Mouse (Mus musculus) gastrocnemius, postnatal 10 days (tissue): ENCODE data around the gene Kcnip1. TPM values are rescaled to one million over a fixed set of nuclear protein-coding genes. Genes with fewer than 3 reads are reported as not detected.

Experiments used
- DNase-seq: peaks from one replicate; pipeline ENCODE4 v3.0.0; 2021; ENCODE audit warnings: mixed read lengths
- total RNA-seq, 2 experiments: library from RNA; stranded (reverse); gene quantifications; 2 replicates each; pipeline ENCODE4 v1.2.3; 2021

Kcnip1 gene
- total RNA-seq, 2 experiments from 2014 or later: 0.14 to 0.18 TPM

GRCm38 (mm10) chr11:33938561-33939274 lies 54.2 kb downstream of the Kcnip1 start:
- no peak for DNase-seq

GRCm38 (mm10) chr11:33937641-33938040 lies 55.3 kb downstream of the Kcnip1 start:
- no peak for DNase-seq

GRCm38 (mm10) chr11:33934286-33934685 lies 58.7 kb downstream of the Kcnip1 start:
- DNase-seq: no peak

- DNase-seq: no peak
Observed at GRCm38 (mm10) chr11:33932386-33933111, 60.4 kb downstream of the Kcnip1 start.

GRCm38 (mm10) chr11:33931836-33932385 lies 61.0 kb downstream of the Kcnip1 start:
- peak; percentile 26 for DNase-seq

- DNase-seq: no peak
Observed at GRCm38 (mm10) chr11:33929412-33929811, 63.5 kb downstream of the Kcnip1 start.

- DNase-seq: peak; percentile 29
Observed at GRCm38 (mm10) chr11:33928658-33929057, 64.3 kb downstream of the Kcnip1 start.

GRCm38 (mm10) chr11:33927836-33928235 lies 65.1 kb downstream of the Kcnip1 start:
- no peak for DNase-seq

- DNase-seq: no peak
Observed at GRCm38 (mm10) chr11:33927321-33927720, 65.6 kb downstream of the Kcnip1 start.

- no peak for DNase-seq
Observed at GRCm38 (mm10) chr11:33926551-33926950, 66.4 kb downstream of the Kcnip1 start.

GRCm38 (mm10) chr11:33925778-33926177 lies 67.2 kb downstream of the Kcnip1 start:
- DNase-seq: no peak

- no peak for DNase-seq
Observed at GRCm38 (mm10) chr11:33923031-33923430, 69.9 kb downstream of the Kcnip1 start.

- no peak for DNase-seq
Observed at GRCm38 (mm10) chr11:33921451-33921850, 71.5 kb downstream of the Kcnip1 start.

GRCm38 (mm10) chr11:33919826-33920225 lies 73.1 kb downstream of the Kcnip1 start:
- DNase-seq: no peak

GRCm38 (mm10) chr11:33918424-33918823 lies 74.5 kb downstream of the Kcnip1 start:
- DNase-seq: no peak

- DNase-seq: peak; percentile 77
Observed at GRCm38 (mm10) chr11:33917574-33917973, 75.4 kb downstream of the Kcnip1 start.

GRCm38 (mm10) chr11:33914216-33914615 lies 78.7 kb downstream of the Kcnip1 start:
- no peak for DNase-seq

- DNase-seq: no peak
Observed at GRCm38 (mm10) chr11:33913061-33913460, 79.9 kb downstream of the Kcnip1 start.

- no peak for DNase-seq
Observed at GRCm38 (mm10) chr11:33912151-33912571, 80.8 kb downstream of the Kcnip1 start.

GRCm38 (mm10) chr11:33910982-33911381 lies 82.0 kb downstream of the Kcnip1 start:
- DNase-seq: no peak

- DNase-seq: no peak
Observed at GRCm38 (mm10) chr11:33908360-33909175, 84.4 kb downstream of the Kcnip1 start.

- no peak for DNase-seq
Observed at GRCm38 (mm10) chr11:33903494-33903893, 89.5 kb downstream of the Kcnip1 start.
